ENCODE assay signal across 15 mouse cellular contexts in genomic region chr3:45104431-45104830, GRCm38 (mm10).
"Had no signal": no experiment of that assay in that cellular context is flagged by ENCODE, and none has a peak within 500 bp of the region (broad histone marks: within the 10 kb centered on the region; RNA-seq: fewer than 3 reads in every experiment).

No protein-coding gene starts in this region.

- H3K4me2 ChIP-seq: neural tube, embryonic 13.5 days; neural tube, embryonic 15.5 days; stomach, embryonic 15.5 days had no signal

- H3K4me1 ChIP-seq: neural tube, embryonic 13.5 days; neural tube, embryonic 15.5 days; stomach, embryonic 15.5 days had no signal

- H3K9ac ChIP-seq: neural tube, embryonic 13.5 days; neural tube, embryonic 15.5 days; stomach, embryonic 15.5 days had no signal

- H3K27ac ChIP-seq: neural tube, embryonic 13.5 days; neural tube, embryonic 15.5 days; stomach, embryonic 15.5 days; stomach, postnatal 0 days had no signal

- H3K4me3 ChIP-seq: neural tube, embryonic 13.5 days; neural tube, embryonic 15.5 days; stomach, embryonic 15.5 days had no signal

- H3K9me3 ChIP-seq: neural tube, embryonic 15.5 days; stomach, embryonic 15.5 days had no signal

- H3K36me3 ChIP-seq: neural tube, embryonic 13.5 days; neural tube, embryonic 15.5 days; stomach, embryonic 15.5 days had no signal

- H3K27me3 ChIP-seq: neural tube, embryonic 13.5 days; neural tube, embryonic 15.5 days; stomach, embryonic 15.5 days had no signal

- DNase-seq: retina, postnatal 1 day; right cerebral cortex, adult 18-20 months; right cerebral cortex, postnatal 14 days; right cerebral cortex, postnatal 25 days; right cerebral cortex, postnatal 4 days; thymus, adult 18-20 months; thymus, adult 2 months; thymus, postnatal 14 days; thymus, postnatal 25 days; thymus, postnatal 36 days; thymus, postnatal 4 days had no signal
